Comparison of ENCODE assay signal across 8 mouse cellular contexts in the genomic region with DNA sequence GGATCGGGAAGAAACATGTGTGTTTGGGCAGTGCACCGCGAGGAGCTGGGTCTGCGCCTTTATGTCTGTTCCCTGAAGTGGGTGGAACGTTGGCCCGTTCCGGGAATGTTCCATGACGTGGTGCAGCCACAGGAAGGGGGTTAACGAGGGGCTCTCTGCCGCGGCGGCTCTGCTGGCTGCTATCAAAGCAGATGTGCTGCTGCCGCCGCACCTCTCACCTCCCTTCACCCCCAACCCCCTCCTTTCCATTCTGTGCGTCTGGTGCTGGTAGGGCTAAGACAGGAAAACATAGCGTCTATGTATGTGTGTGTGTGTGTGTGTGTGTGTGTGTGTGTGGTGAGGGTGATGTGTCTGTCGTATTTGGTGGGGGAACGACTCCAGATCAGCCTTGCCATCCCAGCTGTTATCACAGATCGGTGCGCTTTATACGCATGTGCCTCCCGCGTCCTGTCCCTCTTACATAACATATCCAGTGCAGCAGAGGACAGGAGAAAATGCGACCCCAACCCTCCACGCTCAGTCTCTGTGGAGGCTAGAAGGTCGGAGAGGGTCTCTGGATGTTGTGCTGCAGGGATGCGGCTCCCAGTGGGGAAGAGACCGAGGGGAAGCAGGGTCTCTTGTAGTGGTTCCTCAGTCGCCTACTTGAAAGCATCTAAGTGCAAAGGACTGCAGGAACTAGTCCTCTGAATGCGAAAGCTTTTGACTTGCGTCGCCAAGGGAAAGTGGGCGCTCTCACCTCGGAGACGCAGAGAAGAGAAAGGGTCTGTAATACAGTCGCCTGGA. TPM values are rescaled to one million over a fixed set of nuclear protein-coding genes. Genes with fewer than 3 reads are reported as not detected.
DNase-seq lines count a peak whose midpoint lies in the region; ATAC-seq and TF ChIP-seq lines count a peak whose summit lies in the region.

No protein-coding gene starts in this region.

- H3K4me2 ChIP-seq in intestine, postnatal 0 days (replicated peaks; ENCODE audit: low read depth): peak overlapping the region; percentile 89

- peak; percentile 33 for ATAC-seq in granulocyte monocyte progenitor cell, adult 5-6 weeks (replicated peaks; ENCODE audit: poor library complexity, severe bottlenecking)
- peak; percentile 11; the same call in 1 of the 2 replicates for ATAC-seq in intestine, postnatal 0 days

- no peaks in the 10 kb centered on the region for H3K36me3 ChIP-seq in intestine, postnatal 0 days (ENCODE audit: control insufficient read depth, insufficient read depth)

- H3K27ac ChIP-seq in intestine, postnatal 0 days (ENCODE audit: low read depth, low read length): peak overlapping the region; percentile 88

- no peaks in the 10 kb centered on the region for H3K27me3 ChIP-seq in intestine, postnatal 0 days (replicated peaks; ENCODE audit: control insufficient read depth, insufficient read depth, low read length)

- intact Hi-C loops in left cerebral cortex, postnatal 36 days (cut with DNase I): loop anchor here (2.0 to 10.0 kb wide), 9 partner anchors 50 to 417 kb away; partner anchors contain the start of gene Aig1

- H3K4me3 ChIP-seq in intestine, postnatal 0 days (ENCODE audit: low read depth, low read length): peak overlapping the region; percentile 91

- H3K4me1 ChIP-seq in intestine, postnatal 0 days (replicated peaks; ENCODE audit: control insufficient read depth, insufficient read depth, low read length): no peaks in the 10 kb centered on the region

- WGBS in intestine, postnatal 0 days: 1% methylated on average over 36 of the region's 36 CpGs

- TF ChIP-seq CTCF in intestine, postnatal 0 days (IDR thresholded peaks at IDR 0.05; ENCODE audit: low read depth): no peak

- DNase-seq in adrenal gland, adult 18-20 months (ENCODE audit: low spot score in 2 of 2): peak; percentile 76 to 79
- DNase-seq in embryo, embryonic 11 days: peak; percentile 79
- peak; percentile 85 to 86 for DNase-seq in left cerebral cortex, postnatal 36 days (ENCODE audit: low spot score in 2 of 2)
- DNase-seq in mesoderm, embryonic 11.5 days (ENCODE audit: low read depth, low spot score): peak; percentile 80
- peak; percentile 83 for DNase-seq in right cerebral cortex, postnatal 25 days
- DNase-seq in urinary bladder, postnatal 25 days (ENCODE audit: low spot score): peak; percentile 64

- peak overlapping the region; percentile 91 for H3K9ac ChIP-seq in intestine, postnatal 0 days (ENCODE audit: low read depth, low read length)

- H3K9me3 ChIP-seq in intestine, postnatal 0 days (ENCODE audit: control insufficient read depth): no peaks in the 10 kb centered on the region

RNA-seq across cellular contexts. Expression of gene Hivep2, which starts 1.8 kb away (rescaled TPM):
- total RNA-seq in adrenal gland, adult 18-20 months (2021): 10 to 100 TPM; 24.1 to 35.6 TPM
- total RNA-seq in granulocyte monocyte progenitor cell, adult 5-6 weeks (2014; fragmentation: Nextera tagmentation): 1.4 and 5.4 TPM in 2 replicates
- 0.62 and 0.69 TPM in 2 replicates for total RNA-seq in granulocyte monocyte progenitor cell, adult 5-6 weeks (2017)
- 3.5 and 3.8 TPM in 2 replicates for polyA plus RNA-seq in intestine, postnatal 0 days (2015; fragmentation: Nextera tagmentation; extraction: Ambion mirVana)
- 100 to 1,000 TPM; 250 to 257 TPM for total RNA-seq in left cerebral cortex, postnatal 36 days (2021)

Comparison
In these comparisons a context has a peak if more than half of its experiments do, and no peak if none do; other contexts are left out.
1. Peak in every context shown above with its lines: DNase-seq, ATAC-seq, H3K4me3 ChIP-seq and H3K27ac ChIP-seq.
2. RNA of gene Hivep2, which starts 1.8 kb away (total RNA-seq): 250 to 257 TPM in left cerebral cortex, postnatal 36 days; 24.1 to 35.6 TPM in adrenal gland, adult 18-20 months and 0.62 to 5.4 TPM in granulocyte monocyte progenitor cell, adult 5-6 weeks; every median in the first group is over 4 times any median in the second.